Mouse (Mus musculus) Patski (cell line): Measurements from ENCODE around the gene Tarsl2. TPM values are rescaled to one million over a fixed set of nuclear protein-coding genes. Genes with fewer than 3 reads are reported as not detected.

ENCODE experiments used
- ATAC-seq: fragments of 100-300 bp; one replicate; pipeline ENCODE4 v1.8.0; 2021
- CTCF ChIA-PET: fragments of 350-600 bp; sonication (Branson Sonifier 250); formaldehyde crosslinking; loops from one replicate; lab custom pipeline; 2022; ENCODE audit warnings: inconsistent platforms; lab: Charles Lee
- POLR2A ChIA-PET: fragments of 350-600 bp; sonication (Branson Sonifier 250); formaldehyde crosslinking; loops from one replicate; lab custom pipeline; 2022; ENCODE audit warnings: antibody characterized with exemption, inconsistent platforms; lab: Charles Lee
- DNase-seq: peaks from one replicate; pipeline ENCODE4 v3.0.0-alpha.2; 2011; ENCODE audit warnings: low read depth, low spot score
- H3K27me3 ChIP-seq: fragments of 371-371 bp; one replicate; pipeline ENCODE4 v1.5.1; 2021
- CTCF ChIP-seq: fragments of 100-300 bp; IDR thresholded peaks from one replicate; pipeline ENCODE4 v1.5.1; 2021
- in situ Hi-C: fragments of 300-500 bp; cut with MboI; formaldehyde crosslinking; loops from 3 replicates; pipeline ENCODE4 v1.11.1; 2018; ENCODE audit warnings: low pct_unique_long_range_greater_than_20kb, mixed read lengths
- polyA plus RNA-seq: library from polyadenylated mRNA; unstranded; gene quantifications from one replicate; pipeline ENCODE4 v1.2.3, GENCODE M21; 2021

Tarsl2 gene
- polyA plus RNA-seq, 1 experiment from 2014 or later = 15.0 TPM

- in situ Hi-C loops = no loop called here
- ChIA-PET CTCF (interaction anchor here (0.9 to 1.0 kb wide), 3 partner anchors 10 to 388 kb away, joined by 3 to 4 read pairs (median 4); no protein-coding TSS in a partner anchor), POLR2A (interaction anchor here (1.0 kb wide), 1 partner anchor 16 kb away, joined by 3 read pairs; no protein-coding TSS in a partner anchor)
- H3K27me3 ChIP-seq = no peaks in the 10 kb centered on the region
- no peak for DNase-seq
- TF ChIP-seq CTCF = no peak
- no peak for ATAC-seq
Observed at GRCm38 (mm10) chr7:65713782-65714181, 69.1 kb downstream of the Tarsl2 start.

GRCm38 (mm10) chr7:65714304-65714703 is 69.6 kb downstream of the Tarsl2 start:
- no peaks in the 10 kb centered on the region for H3K27me3 ChIP-seq
- no peak for TF ChIP-seq CTCF
- CTCF ChIA-PET = interaction anchor here (0.9 to 1.6 kb wide), 3 partner anchors 12 to 388 kb away, joined by 3 to 4 read pairs (median 3); no protein-coding TSS in a partner anchor
- DNase-seq = no peak
- POLR2A ChIA-PET = no interaction called here
- in situ Hi-C loops = no loop called here
- no peak for ATAC-seq

- ChIA-PET CTCF (no interaction called here), POLR2A (no interaction called here)
- DNase-seq (no peak), ATAC-seq (no peak)
- in situ Hi-C loops = loop anchor here (10.0 kb wide), 1 partner anchor 321 kb away; the partner anchor contains the start of gene Snrpa1
- no peak for TF ChIP-seq CTCF
- H3K27me3 ChIP-seq = no peaks in the 10 kb centered on the region
Observed at GRCm38 (mm10) chr7:65734024-65734423, 89.3 kb downstream of the Tarsl2 start.

- no peak for TF ChIP-seq CTCF
- in situ Hi-C loops = loop anchor here (10.0 kb wide), 1 partner anchor 320 kb away; the partner anchor contains the start of gene Snrpa1
- CTCF ChIA-PET = interaction anchor here (1.0 kb wide), 1 partner anchor 290 kb away, joined by 3 read pairs; no protein-coding TSS in a partner anchor
- DNase-seq = no peak
- H3K27me3 ChIP-seq = no peaks in the 10 kb centered on the region
- POLR2A ChIA-PET = no interaction called here
- no peak for ATAC-seq
Observed at GRCm38 (mm10) chr7:65735261-65735660, 90.6 kb downstream of the Tarsl2 start.

GRCm38 (mm10) chr7:65737286-65738040 is 92.8 kb downstream of the Tarsl2 start:
- no peak for DNase-seq
- in situ Hi-C loops = loop anchor here (10.0 kb wide), 1 partner anchor 317 kb away; the partner anchor contains the start of gene Snrpa1
- H3K27me3 ChIP-seq = no peaks in the 10 kb centered on the region
- POLR2A ChIA-PET = no interaction called here
- no peak for TF ChIP-seq CTCF
- CTCF ChIA-PET = no interaction called here
- no peak for ATAC-seq

Other genes with a start within 250 kb of the Tarsl2 start
- 67.3 TPM for gene Tjp1, start 117.1 kb upstream of the Tarsl2 start, polyA plus RNA-seq
- gene Tm2d3, start 46.3 kb downstream of the Tarsl2 start, polyA plus RNA-seq = 75.2 TPM
- gene Pcsk6, start 216.8 kb downstream of the Tarsl2 start, polyA plus RNA-seq = 3.0 TPM